Mouse (Mus musculus): ENCODE results near the gene Creb3l4.

Gene Creb3l4

GRCm38 (mm10) chr3:90224331-90224730, 19.0 kb downstream of the Creb3l4 start:
- peak in 1 of 2 experiments; percentile 25 for DNase-seq

GRCm38 (mm10) chr3:90222941-90223340, 20.4 kb downstream of the Creb3l4 start:
- DNase-seq, result no peak

- DNase-seq, result no peak
Measured at GRCm38 (mm10) chr3:90222455-90222854, 20.9 kb downstream of the Creb3l4 start.

- DNase-seq, result no peak
Measured at GRCm38 (mm10) chr3:90221123-90221522, 22.2 kb downstream of the Creb3l4 start.

GRCm38 (mm10) chr3:90220531-90220951, 22.8 kb downstream of the Creb3l4 start:
- DNase-seq, result peak; percentile 55 to 66

GRCm38 (mm10) chr3:90220088-90220487, 23.2 kb downstream of the Creb3l4 start:
- DNase-seq, result peak; percentile 64 to 77

GRCm38 (mm10) chr3:90215825-90216380, 27.4 kb downstream of the Creb3l4 start:
- DNase-seq, result no peak

GRCm38 (mm10) chr3:90213956-90214684, 29.2 kb downstream of the Creb3l4 start:
- DNase-seq, result peak; percentile 25 to 51

GRCm38 (mm10) chr3:90213377-90213866, 29.9 kb downstream of the Creb3l4 start, which contains the start of the genes Rps27 and Rab13:
Gene Rps27 (minus strand): TSS chr3:90213651.
Gene Rab13 (plus strand): TSS chr3:90213695.
- DNase-seq, result peak; percentile 88

GRCm38 (mm10) chr3:90212723-90213122, 30.6 kb downstream of the Creb3l4 start:
- DNase-seq, result no peak

GRCm38 (mm10) chr3:90211475-90212398, 31.6 kb downstream of the Creb3l4 start:
- no peak for DNase-seq

GRCm38 (mm10) chr3:90209908-90210566, 33.3 kb downstream of the Creb3l4 start:
- no peak for DNase-seq

GRCm38 (mm10) chr3:90208662-90209061, 34.6 kb downstream of the Creb3l4 start:
- no peak for DNase-seq

GRCm38 (mm10) chr3:90204582-90204981, 38.7 kb downstream of the Creb3l4 start:
- DNase-seq, result no peak

- DNase-seq, result no peak
Measured at GRCm38 (mm10) chr3:90203619-90204018, 39.7 kb downstream of the Creb3l4 start.

- no peak for DNase-seq
Measured at GRCm38 (mm10) chr3:90202884-90203283, 40.4 kb downstream of the Creb3l4 start.

- no peak for DNase-seq
Measured at GRCm38 (mm10) chr3:90197548-90197947, 45.8 kb downstream of the Creb3l4 start.

- no peak for DNase-seq
Measured at GRCm38 (mm10) chr3:90195644-90196043, 47.7 kb downstream of the Creb3l4 start.

- no peak for DNase-seq
Measured at GRCm38 (mm10) chr3:90194759-90195158, 48.6 kb downstream of the Creb3l4 start.

- DNase-seq, result no peak
Measured at GRCm38 (mm10) chr3:90190859-90191510, 52.3 kb downstream of the Creb3l4 start.

Measured in cerebellum, postnatal 25 days (tissue).